8 mouse cellular contexts compared by ENCODE assay signal in genomic region chr12:73044221-73045045, GRCm38 (mm10). TPM values are rescaled to one million over a fixed set of nuclear protein-coding genes. Genes with fewer than 3 reads are reported as not detected.
A peak's percentile ranks its signal among the peaks of the same experiment; 100 is the strongest.
DNase-seq lines count a peak whose midpoint lies in the region; ATAC-seq and TF ChIP-seq lines count a peak whose summit lies in the region.

No protein-coding gene starts in this region.

- peak overlapping the region; percentile 73 for H3K9ac ChIP-seq in neural tube, embryonic 11.5 days (ENCODE audit: low read length)
- peak overlapping the region; percentile 52 for H3K9ac ChIP-seq in kidney, embryonic 16.5 days (replicated peaks; ENCODE audit: low read length)
- no peak overlapping the region for H3K9ac ChIP-seq in midbrain, postnatal 0 days (replicated peaks; ENCODE audit: low read length, poor library complexity, severe bottlenecking)

- H3K9me3 ChIP-seq in neural tube, embryonic 11.5 days (ENCODE audit: control insufficient read depth, low read length): no peaks in the 10 kb centered on the region
- H3K9me3 ChIP-seq in kidney, embryonic 16.5 days (ENCODE audit: low read length): no peaks in the 10 kb centered on the region
- H3K9me3 ChIP-seq in midbrain, postnatal 0 days (ENCODE audit: low read length): no peaks in the 10 kb centered on the region

- peak overlapping the region; percentile 56 for H3K4me2 ChIP-seq in neural tube, embryonic 11.5 days (ENCODE audit: low read depth)
- H3K4me2 ChIP-seq in kidney, embryonic 16.5 days (replicated peaks; ENCODE audit: low read depth, low read length): peak overlapping the region; percentile 72
- H3K4me2 ChIP-seq in midbrain, postnatal 0 days (ENCODE audit: low read depth, low read length, poor library complexity, severe bottlenecking): peak overlapping the region; percentile 44

- WGBS in neural tube, embryonic 11.5 days: under 1% methylated on average over 53 of the region's 53 CpGs
- under 1% methylated on average over 53 of the region's 53 CpGs for WGBS in kidney, embryonic 16.5 days
- WGBS in midbrain, postnatal 0 days: 1% methylated on average over 49 of the region's 53 CpGs

- H3K27me3 ChIP-seq in neural tube, embryonic 11.5 days (ENCODE audit: control insufficient read depth, insufficient read depth, low read length): peaks cover 93% of the 10 kb centered on the region
- peaks cover 90% of the 10 kb centered on the region for H3K27me3 ChIP-seq in kidney, embryonic 16.5 days (ENCODE audit: insufficient read depth, low read length)
- peaks cover 80% of the 10 kb centered on the region for H3K27me3 ChIP-seq in midbrain, postnatal 0 days (ENCODE audit: insufficient read depth, low read length)

- peak overlapping the region; percentile 51 for H3K4me3 ChIP-seq in neural tube, embryonic 11.5 days (ENCODE audit: low read depth, low read length)
- peak overlapping the region; percentile 86 for H3K4me3 ChIP-seq in brown adipose tissue, adult 24 weeks (ENCODE audit: insufficient read depth, low read depth, low read length)
- H3K4me3 ChIP-seq in kidney, embryonic 16.5 days (ENCODE audit: low read length): peak overlapping the region; percentile 51
- peak overlapping the region; percentile 23 for H3K4me3 ChIP-seq in midbrain, postnatal 0 days (ENCODE audit: low read depth, low read length)

- no peaks in the 10 kb centered on the region for H3K36me3 ChIP-seq in neural tube, embryonic 11.5 days (ENCODE audit: control insufficient read depth, insufficient read depth, low read length)
- H3K36me3 ChIP-seq in kidney, embryonic 16.5 days (ENCODE audit: insufficient read depth, low read length): no peaks in the 10 kb centered on the region
- H3K36me3 ChIP-seq in midbrain, postnatal 0 days (ENCODE audit: insufficient read depth, low read length): no peaks in the 10 kb centered on the region

- peaks cover 7% of the 10 kb centered on the region for H3K4me1 ChIP-seq in neural tube, embryonic 11.5 days (ENCODE audit: control insufficient read depth, insufficient read depth, low read length)
- H3K4me1 ChIP-seq in brown adipose tissue, adult 24 weeks (ENCODE audit: control insufficient read depth, insufficient read depth, insufficient read length, low read length): peaks cover 2% of the 10 kb centered on the region; the same call in 1 of the 2 replicates
- H3K4me1 ChIP-seq in kidney, embryonic 16.5 days (ENCODE audit: insufficient read depth, low read length): peaks cover 29% of the 10 kb centered on the region
- no peaks in the 10 kb centered on the region for H3K4me1 ChIP-seq in midbrain, postnatal 0 days (ENCODE audit: insufficient read depth, low read length)

- DNase-seq in neural tube, embryonic 11.5 days (ENCODE audit: low spot score): peak; percentile 60
- DNase-seq in neural tube, embryonic 10.5 days (ENCODE audit: extremely low spot score, low spot score): no peak
- DNase-seq in midbrain, postnatal 0 days (ENCODE audit: low spot score): no peak
- no peak for DNase-seq in right cerebral cortex, postnatal 14 days
- no peak for DNase-seq in frontal cortex, postnatal 10 days (ENCODE audit: low spot score in 2 of 2)

- no peak for ATAC-seq in neural tube, embryonic 11.5 days (ENCODE audit: insufficient read depth, low FRiP score, low TSS enrichment)
- peak; percentile 35; the same call in 1 of the 2 replicates for ATAC-seq in granulocyte monocyte progenitor cell, adult 5-6 weeks (replicated peaks; ENCODE audit: poor library complexity, severe bottlenecking)
- ATAC-seq in kidney, embryonic 16.5 days (ENCODE audit: low FRiP score, low TSS enrichment): peak; percentile 46; the same call in 1 of the 2 replicates
- ATAC-seq in midbrain, postnatal 0 days (ENCODE audit: low FRiP score): no peak

- no peak for TF ChIP-seq CTCF in midbrain, postnatal 0 days (IDR thresholded peaks at IDR 0.05)

- peak overlapping the region; percentile 70 for H3K27ac ChIP-seq in neural tube, embryonic 11.5 days (ENCODE audit: low read depth, low read length)
- peak overlapping the region; percentile 88 for H3K27ac ChIP-seq in brown adipose tissue, adult 24 weeks (replicated peaks; ENCODE audit: low read depth, low read length)
- H3K27ac ChIP-seq in kidney, embryonic 16.5 days (ENCODE audit: low read length): no peak overlapping the region
- H3K27ac ChIP-seq in midbrain, postnatal 0 days (ENCODE audit: low read depth, low read length): no peak overlapping the region

RNA-seq across cellular contexts. Expression of gene Six1, which starts 9.3 kb away (rescaled TPM):
- polyA plus RNA-seq in neural tube, embryonic 11.5 days (2014; fragmentation: Nextera tagmentation; extraction: Ambion mirVana): 32.7 and 34.9 TPM in 2 replicates
- 14.0 and 20.7 TPM in 2 replicates for polyA plus RNA-seq in brown adipose tissue, adult 24 weeks (2012; ENCODE audit: insufficient read depth, insufficient read length, missing spikeins)
- not detected in 2 replicates for total RNA-seq in granulocyte monocyte progenitor cell, adult 5-6 weeks (2014; fragmentation: Nextera tagmentation)
- 0.30 TPM in 1 of 2 replicates, not detected in the other for total RNA-seq in granulocyte monocyte progenitor cell, adult 5-6 weeks (2017)
- 0.47 and 0.66 TPM in 2 replicates for polyA plus RNA-seq in kidney, embryonic 16.5 days (2015; fragmentation: Nextera tagmentation; extraction: Ambion mirVana)
- 0.44 and 1.3 TPM in 2 replicates for total RNA-seq in midbrain, postnatal 0 days (2014; rRNA removed)
- polyA plus RNA-seq in midbrain, postnatal 0 days (2015; fragmentation: Nextera tagmentation; extraction: Ambion mirVana): 0.55 and 0.68 TPM in 2 replicates

Comparison
In these comparisons a context has a peak if more than half of its experiments do, and no peak if none do; other contexts are left out.
1. ATAC-seq: peak in granulocyte monocyte progenitor cell, adult 5-6 weeks (single experiment) and kidney, embryonic 16.5 days (single experiment); none in neural tube, embryonic 11.5 days (single experiment) and midbrain, postnatal 0 days (single experiment).
2. H3K27ac ChIP-seq: peak in neural tube, embryonic 11.5 days (single experiment) and brown adipose tissue, adult 24 weeks (single experiment); none in kidney, embryonic 16.5 days (single experiment) and midbrain, postnatal 0 days (single experiment).
3. H3K4me3 ChIP-seq: peak in every context shown above with its lines; median percentile 86 in brown adipose tissue, adult 24 weeks; 51 in neural tube, embryonic 11.5 days; 51 in kidney, embryonic 16.5 days; 23 in midbrain, postnatal 0 days.
4. Peak in every context shown above with its lines, with median percentiles within 50 percentile points of each other: H3K4me2 ChIP-seq.